Mouse (Mus musculus) lung, adult 2 months (tissue): ENCODE results near the gene Raf1.

Experiments
- CTCF ChIP-seq: fragments of 200-500 bp; IDR thresholded peaks from 2 replicates; pipeline ENCODE4 v1.5.1; 2011; ENCODE audit warnings: mild to moderate bottlenecking, low read length, control low read depth; ENCODE audit not compliant: insufficient read depth
- POLR2A ChIP-seq: fragments of 200-500 bp; IDR thresholded peaks from 2 replicates; pipeline ENCODE4 v1.6.1; 2011; ENCODE audit warnings: low read depth, mild to moderate bottlenecking, control low read depth, low read length, borderline replicate concordance; ENCODE audit errors: extremely low read depth

DNA sequence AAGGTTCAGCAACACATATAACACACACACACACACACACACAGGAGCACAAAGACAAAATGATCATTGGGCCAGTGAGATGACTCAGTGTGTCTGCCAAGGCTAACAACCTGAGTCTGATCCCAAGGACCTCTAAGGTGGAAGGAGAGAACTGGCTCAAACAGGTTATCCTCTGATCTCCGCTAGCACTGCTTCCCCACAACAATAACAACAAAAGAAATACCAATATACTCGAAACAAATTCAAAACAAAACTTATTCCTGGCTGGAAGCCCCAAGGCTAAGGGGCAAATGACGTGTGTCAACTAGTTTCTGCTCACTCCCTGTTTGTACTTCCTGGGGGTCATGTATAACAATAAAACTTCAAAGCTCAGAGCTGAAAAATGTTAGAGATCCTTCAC is 11.3 kb upstream of the Raf1 start:
- no peak for TF ChIP-seq POLR2A
- TF ChIP-seq CTCF = no peak
